Mouse (Mus musculus): ENCODE data around the gene Cstf2t.

DNA sequence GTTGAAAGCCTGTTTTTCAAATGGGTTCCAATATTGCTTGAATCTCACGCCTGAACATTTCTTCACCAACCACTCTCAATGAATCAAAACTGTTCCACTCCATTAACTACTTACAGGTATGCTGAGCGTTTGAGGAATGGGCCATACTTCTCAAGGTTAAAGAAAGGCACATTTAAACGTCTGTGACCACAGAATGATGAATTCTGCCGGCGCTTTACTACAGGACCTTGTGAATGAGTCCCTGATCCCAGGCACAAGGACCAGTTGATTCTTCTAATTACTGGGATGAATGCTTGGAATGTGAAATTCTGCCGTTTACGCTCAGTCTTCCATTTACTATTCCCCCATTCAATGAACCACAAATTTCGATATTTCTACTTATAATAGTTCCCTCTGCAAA lies 50.0 kb downstream of the Cstf2t start:
- TF ChIP-seq CHD2 (IDR thresholded peaks at IDR 0.05; ENCODE audit: low read depth, low read length) (no peak), HCFC1 (IDR thresholded peaks at IDR 0.05; ENCODE audit: borderline replicate concordance, insufficient read depth, low read length) (no peak)
